Mouse (Mus musculus): ENCODE data around the gene Ncapd3. TPM values are rescaled to one million over a fixed set of nuclear protein-coding genes. Genes with fewer than 3 reads are reported as not detected.
A peak's percentile ranks its signal among the peaks of the same experiment; 100 is the strongest.

The Ncapd3 gene
- total RNA-seq (2014; rRNA removed) (9.6 TPM in 2 replicates), polyA plus RNA-seq (2012; rRNA removed) (4.6 and 7.1 TPM in 2 replicates)

GRCm38 (mm10) chr9:27029828-27030762, at the start of gene Ncapd3, which contains the start of gene Vps26b:
TSS of gene Ncapd3 (plus strand) at chr9:27030175.
TSS of gene Vps26b (minus strand) at chr9:27030065.
- peaks cover 9% of the 10 kb centered on the region for H3K4me1 ChIP-seq (ENCODE audit: control insufficient read depth, insufficient read depth, low read length)
- peak; percentile 87 for DNase-seq (ENCODE audit: extremely low read depth, low read depth, low spot score)

DNA sequence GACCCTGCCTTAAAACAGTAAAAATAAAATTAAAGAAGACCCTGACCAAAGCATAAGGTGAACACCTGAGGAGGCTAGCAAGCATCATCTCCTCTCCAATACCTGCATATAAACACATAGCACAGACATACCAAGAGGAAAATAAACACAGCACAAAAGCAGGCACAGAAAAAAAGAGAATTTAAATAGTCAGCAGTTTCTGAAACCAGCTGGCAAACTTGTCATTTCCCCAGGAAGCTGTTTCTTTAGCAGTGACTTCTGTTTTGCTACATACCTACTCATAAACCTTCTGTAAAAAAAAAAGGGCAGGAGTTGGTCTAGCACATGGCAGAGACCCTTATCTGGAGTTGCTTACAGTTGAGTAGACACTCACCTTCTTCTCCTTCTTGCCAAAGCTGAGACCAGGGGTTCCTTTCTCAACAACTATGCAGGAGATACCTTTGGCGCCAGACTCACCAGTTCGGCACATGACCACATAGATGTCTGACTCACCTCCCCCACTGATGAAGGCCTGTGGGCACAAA, 44.8 kb upstream of the Ncapd3 start:
- DNase-seq (ENCODE audit: extremely low read depth, low read depth, low spot score), result no peak
- no peaks in the 10 kb centered on the region for H3K4me1 ChIP-seq (ENCODE audit: control insufficient read depth, insufficient read depth, low read length)
- peaks cover 46% of the 10 kb centered on the region for H3K36me3 ChIP-seq (ENCODE audit: control insufficient read depth, insufficient read depth, low read length)
- no peak for TF ChIP-seq CTCF (IDR thresholded peaks at IDR 0.05; ENCODE audit: low read depth, low read length)
- no peak for TF ChIP-seq POLR2A (IDR thresholded peaks at IDR 0.05; ENCODE audit: extremely low read depth, insufficient read depth, low read length)
- no peak overlapping the region for H3K9ac ChIP-seq (ENCODE audit: low read depth, low read length)
- no peaks in the 10 kb centered on the region for H3K27me3 ChIP-seq (ENCODE audit: control insufficient read depth, insufficient read depth, low read length)
- 92% methylated on average over 2 of the region's 2 CpGs for WGBS
- no peak overlapping the region for H3K27ac ChIP-seq (replicated peaks; ENCODE audit: insufficient read depth, low read depth, low read length)
- H3K79me2 ChIP-seq (ENCODE audit: control insufficient read depth, insufficient read depth, low read length), result no peaks in the 10 kb centered on the region
- H3K4me3 ChIP-seq (ENCODE audit: insufficient read depth, low read depth, low read length), result no peak overlapping the region

More at GRCm38 (mm10) chr9:27029828-27030762, at the start of gene Ncapd3, which contains the start of gene Vps26b:
- peak within 1 kb of the TSS; percentile 82 for H3K27ac ChIP-seq (replicated peaks; ENCODE audit: insufficient read depth, low read depth, low read length)
- under 1% methylated on average over 80 of the region's 80 CpGs for WGBS
- peak within 1 kb of the TSS; percentile 78 for H3K4me3 ChIP-seq (ENCODE audit: insufficient read depth, low read depth, low read length)
- no peaks in the 10 kb centered on the region for H3K36me3 ChIP-seq (ENCODE audit: control insufficient read depth, insufficient read depth, low read length)
- peak within 1 kb of the TSS; percentile 88 for H3K9ac ChIP-seq (ENCODE audit: low read depth, low read length)
- peaks cover 12% of the 10 kb centered on the region; the same call in 1 of the 2 replicates for H3K79me2 ChIP-seq (ENCODE audit: control insufficient read depth, insufficient read depth, low read length)
- H3K27me3 ChIP-seq (ENCODE audit: control insufficient read depth, insufficient read depth, low read length), result no peaks in the 10 kb centered on the region
- TF ChIP-seq POLR2A (IDR thresholded peaks at IDR 0.05; ENCODE audit: extremely low read depth, insufficient read depth, low read length) (peak; percentile 73), CTCF (IDR thresholded peaks at IDR 0.05; ENCODE audit: low read depth, low read length) (peak; percentile 29; the same call in 1 of the 2 replicates)

- H3K27me3 ChIP-seq (ENCODE audit: control insufficient read depth, insufficient read depth, low read length), result no peaks in the 10 kb centered on the region
- no peak overlapping the region for H3K9ac ChIP-seq (ENCODE audit: low read depth, low read length)
- WGBS, result 90% methylated on average over 6 of the region's 6 CpGs
- no peak for TF ChIP-seq POLR2A (IDR thresholded peaks at IDR 0.05; ENCODE audit: extremely low read depth, insufficient read depth, low read length)
- TF ChIP-seq CTCF (IDR thresholded peaks at IDR 0.05; ENCODE audit: low read depth, low read length), result no peak
- DNase-seq (ENCODE audit: extremely low read depth, low read depth, low spot score), result no peak
- no peaks in the 10 kb centered on the region for H3K4me1 ChIP-seq (ENCODE audit: control insufficient read depth, insufficient read depth, low read length)
- H3K36me3 ChIP-seq (ENCODE audit: control insufficient read depth, insufficient read depth, low read length), result peaks cover 44% of the 10 kb centered on the region
- H3K4me3 ChIP-seq (ENCODE audit: insufficient read depth, low read depth, low read length), result no peak overlapping the region
- H3K27ac ChIP-seq (replicated peaks; ENCODE audit: insufficient read depth, low read depth, low read length), result no peak overlapping the region
- H3K79me2 ChIP-seq (ENCODE audit: control insufficient read depth, insufficient read depth, low read length), result no peaks in the 10 kb centered on the region
Observed at GRCm38 (mm10) chr9:26985668-26986277, 44.2 kb upstream of the Ncapd3 start.

- no peak for TF ChIP-seq CTCF (IDR thresholded peaks at IDR 0.05; ENCODE audit: low read depth, low read length)
- TF ChIP-seq POLR2A (IDR thresholded peaks at IDR 0.05; ENCODE audit: extremely low read depth, insufficient read depth, low read length), result no peak
- Histone ChIP-seq H3K9ac (ENCODE audit: low read depth, low read length) (no peak overlapping the region), H3K79me2 (ENCODE audit: control insufficient read depth, insufficient read depth, low read length) (peaks cover 5% of the 10 kb centered on the region; the same call in 1 of the 2 replicates), H3K4me3 (ENCODE audit: insufficient read depth, low read depth, low read length) (no peak overlapping the region), H3K36me3 (ENCODE audit: control insufficient read depth, insufficient read depth, low read length) (peaks cover 41% of the 10 kb centered on the region), H3K27ac (replicated peaks; ENCODE audit: insufficient read depth, low read depth, low read length) (no peak overlapping the region), H3K27me3 (ENCODE audit: control insufficient read depth, insufficient read depth, low read length) (no peaks in the 10 kb centered on the region), H3K4me1 (ENCODE audit: control insufficient read depth, insufficient read depth, low read length) (peaks cover 4% of the 10 kb centered on the region; the same call in 1 of the 2 replicates)
- no peak for DNase-seq (ENCODE audit: extremely low read depth, low read depth, low spot score)
- 88% methylated on average over 4 of the region's 4 CpGs for WGBS
Observed at GRCm38 (mm10) chr9:26990181-26990580, 39.8 kb upstream of the Ncapd3 start.

- no peak overlapping the region for H3K27ac ChIP-seq (replicated peaks; ENCODE audit: insufficient read depth, low read depth, low read length)
- peaks cover 15% of the 10 kb centered on the region; the same call in 1 of the 2 replicates for H3K79me2 ChIP-seq (ENCODE audit: control insufficient read depth, insufficient read depth, low read length)
- DNase-seq (ENCODE audit: extremely low read depth, low read depth, low spot score), result peak; percentile 69
- no peak overlapping the region for H3K4me3 ChIP-seq (ENCODE audit: insufficient read depth, low read depth, low read length)
- no peaks in the 10 kb centered on the region for H3K27me3 ChIP-seq (ENCODE audit: control insufficient read depth, insufficient read depth, low read length)
- 45% methylated on average over 10 of the region's 10 CpGs for WGBS
- H3K9ac ChIP-seq (ENCODE audit: low read depth, low read length), result no peak overlapping the region
- TF ChIP-seq POLR2A (IDR thresholded peaks at IDR 0.05; ENCODE audit: extremely low read depth, insufficient read depth, low read length) (no peak), CTCF (IDR thresholded peaks at IDR 0.05; ENCODE audit: low read depth, low read length) (no peak)
- H3K4me1 ChIP-seq (ENCODE audit: control insufficient read depth, insufficient read depth, low read length), result peaks cover 10% of the 10 kb centered on the region
- H3K36me3 ChIP-seq (ENCODE audit: control insufficient read depth, insufficient read depth, low read length), result peaks cover 24% of the 10 kb centered on the region
Observed at GRCm38 (mm10) chr9:26993118-26993517, 36.9 kb upstream of the Ncapd3 start.
